Mouse (Mus musculus) embryonic fibroblast, embryonic 13.5 days (primary cell): Measurements from ENCODE around the gene Dbp. TPM values are rescaled to one million over a fixed set of nuclear protein-coding genes. Genes with fewer than 3 reads are reported as not detected.
A peak's percentile ranks its signal among the peaks of the same experiment; 100 is the strongest.

ENCODE experiments used
- H3K27ac ChIP-seq: 2 replicates; pipeline ENCODE4 v1.5.1; 2012; ENCODE audit warnings: low read length, control low read depth, inconsistent platforms; ENCODE audit not compliant: insufficient read depth
- H3K4me1 ChIP-seq: 2 replicates; pipeline ENCODE4 v1.6.1; 2011; ENCODE audit warnings: low read length; ENCODE audit not compliant: control insufficient read depth, insufficient read depth
- H3K4me3 ChIP-seq: 2 replicates; pipeline ENCODE4 v1.5.1; 2011; ENCODE audit warnings: mild to moderate bottlenecking, control low read depth, low read length; ENCODE audit not compliant: insufficient read depth
- CTCF ChIP-seq: IDR thresholded peaks from 2 replicates; pipeline ENCODE4 v1.5.1; 2011; ENCODE audit warnings: mild to moderate bottlenecking, control low read depth, low read length, moderate library complexity, borderline replicate concordance; ENCODE audit not compliant: insufficient read depth
- POLR2A ChIP-seq: IDR thresholded peaks from 2 replicates; pipeline ENCODE4 v1.6.1; 2011; ENCODE audit warnings: low read depth, mild to moderate bottlenecking, control low read depth, low read length, moderate library complexity
- polyA plus RNA-seq: library from polyadenylated mRNA; stranded (reverse); fragments of >200 nt; gene quantifications from 2 replicates; pipeline ENCODE4 v1.2.4, GENCODE M21; 2011; ENCODE audit warnings: low read depth; ENCODE audit not compliant: missing spikeins, insufficient read length

The Dbp gene
- polyA plus RNA-seq, 1 experiment: 15.9 TPM

DNA sequence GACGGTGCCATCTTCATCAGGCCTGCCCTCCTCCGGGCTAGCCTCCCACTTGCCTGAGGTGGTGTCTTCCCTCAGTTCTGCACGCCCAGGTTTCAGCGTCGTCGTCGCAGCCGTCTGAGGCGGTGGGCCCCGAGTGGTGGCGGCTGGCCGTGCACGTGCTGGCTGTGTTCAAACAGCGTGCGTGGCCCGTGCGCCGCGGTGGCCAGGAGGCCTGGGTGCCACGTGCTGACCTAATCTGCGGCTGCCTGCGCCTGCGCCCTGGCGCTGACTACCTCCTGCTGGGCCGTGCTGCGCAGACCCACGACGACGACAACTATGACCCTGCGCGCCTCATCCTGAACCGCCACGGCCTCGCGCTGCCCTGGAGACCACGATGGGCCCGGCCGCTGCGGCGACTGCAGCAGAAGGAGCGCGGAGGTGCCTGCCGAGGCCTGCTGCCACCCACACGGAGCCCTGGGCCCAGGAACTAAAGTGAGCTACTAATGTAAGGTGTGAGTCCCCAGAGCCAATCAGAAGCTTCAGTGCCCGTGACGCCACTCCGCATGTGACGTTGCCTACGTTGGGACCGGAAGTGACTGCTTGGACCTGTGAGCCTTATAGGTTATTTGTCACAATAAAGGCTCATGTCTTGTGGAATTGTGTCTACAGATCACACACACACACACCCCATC lies 10.8 kb upstream of the Dbp start, which contains the start of gene Sec1:
Gene Sec1, minus strand, starts transcription at position 482 of the 671 bp plus-strand sequence.
- no peak within 1 kb of the TSS for H3K27ac ChIP-seq
- no peak within 1 kb of the TSS for H3K4me3 ChIP-seq
- TF ChIP-seq POLR2A: no peak
- TF ChIP-seq CTCF: no peak
- no peaks in the 10 kb centered on the region for H3K4me1 ChIP-seq

DNA sequence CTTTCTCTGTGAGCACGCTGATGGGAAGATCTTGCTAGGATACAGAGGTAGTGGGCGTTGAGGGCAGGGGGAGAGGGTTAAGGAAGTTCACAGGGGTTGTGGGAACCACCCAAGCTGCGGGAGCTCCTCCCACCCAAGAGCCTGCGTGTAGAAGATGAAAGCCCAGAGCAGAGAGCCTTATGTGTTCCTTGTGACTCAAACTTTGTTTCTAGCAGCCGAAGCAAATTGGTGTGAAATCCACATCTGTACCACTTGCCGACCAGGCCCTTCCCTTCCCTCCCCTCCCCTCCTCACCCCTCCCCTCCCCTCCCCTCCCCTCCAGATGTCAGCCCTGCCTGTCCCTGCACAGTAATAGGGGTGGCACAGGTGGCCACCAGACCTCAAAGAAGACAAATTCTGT lies 9.8 kb upstream of the Dbp start:
- Histone ChIP-seq H3K4me1 (no peaks in the 10 kb centered on the region), H3K27ac (no peak overlapping the region), H3K4me3 (no peak overlapping the region)
- no peak for TF ChIP-seq POLR2A
- no peak for TF ChIP-seq CTCF

DNA sequence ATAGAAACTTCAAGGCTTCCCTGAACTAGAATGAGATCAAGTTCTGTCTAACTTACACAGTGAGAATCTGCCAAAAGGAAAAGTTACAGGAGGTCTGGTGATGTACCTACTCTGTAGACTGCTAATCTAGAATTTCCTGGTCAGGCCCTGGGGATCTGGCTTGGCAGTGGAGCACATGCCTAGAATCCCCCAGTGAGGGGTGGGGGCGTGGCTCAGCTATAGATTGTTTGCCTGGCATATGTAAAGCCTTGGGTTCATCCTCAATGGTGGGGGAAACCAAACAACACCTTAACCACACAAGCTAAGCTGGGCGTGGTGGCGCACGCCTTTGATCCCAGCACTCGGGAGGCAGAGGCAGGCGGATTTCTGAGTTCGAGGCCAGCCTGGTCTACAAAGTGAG lies 7.0 kb upstream of the Dbp start:
- Histone ChIP-seq H3K27ac (no peak overlapping the region), H3K4me3 (no peak overlapping the region), H3K4me1 (0 out of 2 replicates have a peak, but pooled peaks cover 4% of the 10 kb centered on the region)
- TF ChIP-seq POLR2A (no peak), CTCF (no peak)

DNA sequence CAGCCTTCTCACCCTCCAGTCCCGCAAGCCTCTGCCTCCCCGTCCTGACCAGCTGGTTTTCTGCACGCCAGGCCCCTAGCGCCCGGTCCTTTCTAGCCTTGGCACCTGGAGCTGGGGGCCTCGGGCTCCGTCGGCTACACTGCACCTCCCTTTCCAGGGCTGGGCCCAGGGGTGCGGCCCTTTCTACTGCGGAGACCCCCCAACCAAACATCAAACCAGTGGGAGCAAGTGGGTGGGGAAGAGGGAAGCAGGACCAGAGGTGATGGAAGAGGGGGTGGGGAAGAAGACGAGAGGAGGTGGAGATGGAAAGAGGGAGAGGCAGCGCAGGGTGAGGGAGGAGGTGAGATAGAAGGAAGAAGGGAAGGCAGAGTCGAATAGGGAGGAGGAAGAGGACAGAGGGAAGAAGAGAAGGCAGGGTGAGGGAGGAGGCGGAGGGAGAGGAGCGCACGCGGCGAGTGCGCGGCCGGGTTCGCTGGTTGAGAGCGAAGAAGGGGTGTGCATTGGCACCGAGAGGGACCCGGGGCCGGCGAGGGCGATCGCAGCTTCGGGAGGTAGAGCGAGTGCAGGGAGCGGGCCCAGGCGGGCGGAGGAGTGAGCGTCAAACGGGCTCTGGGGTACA lies 5.3 kb upstream of the Dbp start, which contains the start of gene Car11:
Gene Car11, plus strand, starts transcription at position 321 of the 619 bp plus-strand sequence.
- no peak for TF ChIP-seq POLR2A
- no peak within 1 kb of the TSS for H3K27ac ChIP-seq
- H3K4me3 ChIP-seq: peak within 1 kb of the TSS; percentile 9; the same call in 1 of the 2 replicates
- 0 out of 2 replicates have a peak, but pooled peaks cover 4% of the 10 kb centered on the region for H3K4me1 ChIP-seq

DNA sequence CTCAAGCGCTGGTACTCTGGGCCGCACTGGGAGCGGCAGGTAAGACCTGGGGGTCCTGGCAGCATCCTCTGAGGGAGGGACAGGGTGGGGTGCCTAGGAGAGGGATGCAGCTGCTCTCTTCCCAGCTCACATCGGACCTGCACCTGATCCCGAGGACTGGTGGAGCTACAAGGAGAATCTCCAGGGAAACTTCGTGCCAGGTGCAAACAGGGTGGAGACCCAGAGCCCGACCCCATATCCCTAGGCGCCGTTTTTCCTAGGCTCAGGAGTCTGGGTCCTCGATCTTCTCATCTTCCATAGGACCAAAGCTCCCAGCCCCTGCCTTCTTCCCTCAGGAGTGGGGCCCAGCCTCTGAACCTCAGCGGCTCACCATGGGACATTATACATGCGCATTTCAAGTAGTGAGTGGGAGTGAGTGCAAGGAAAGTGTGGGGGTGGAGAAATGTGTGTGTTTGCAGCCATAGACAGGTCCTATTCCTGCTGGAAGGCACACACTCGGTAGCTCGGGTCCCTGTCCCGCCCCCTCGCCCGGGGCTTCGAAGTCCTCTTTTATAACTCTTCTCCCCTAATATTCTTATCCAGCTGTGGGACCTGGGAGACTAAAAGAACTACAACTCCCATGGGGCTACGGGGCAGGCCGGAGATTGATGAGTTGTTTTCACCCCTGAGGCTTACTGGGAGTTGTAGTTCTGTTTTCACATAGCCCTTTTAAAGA lies 4.4 kb upstream of the Dbp start:
- no peak overlapping the region for H3K27ac ChIP-seq
- peak overlapping the region; percentile 9; the same call in 1 of the 2 replicates for H3K4me3 ChIP-seq
- no peak for TF ChIP-seq POLR2A
- no peak for TF ChIP-seq CTCF
- H3K4me1 ChIP-seq: 0 out of 2 replicates have a peak, but pooled peaks cover 4% of the 10 kb centered on the region

DNA sequence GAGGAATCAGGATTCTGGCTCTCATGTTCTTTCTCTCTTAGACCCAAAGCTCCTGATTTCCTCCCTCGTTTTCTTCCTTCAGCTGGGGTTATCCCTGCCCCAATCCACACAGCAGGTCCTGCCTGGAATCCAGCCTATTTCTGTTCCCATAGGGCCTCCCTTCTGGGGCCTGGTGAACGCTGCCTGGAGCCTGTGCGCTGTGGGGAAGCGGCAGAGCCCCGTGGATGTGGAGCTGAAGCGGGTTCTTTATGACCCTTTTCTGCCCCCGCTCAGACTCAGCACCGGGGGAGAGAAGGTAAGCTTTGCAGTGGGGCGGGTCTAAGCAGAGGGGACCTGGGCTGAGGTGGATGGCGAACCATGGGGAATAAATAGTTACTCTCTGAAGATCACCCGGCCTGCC lies 3.8 kb upstream of the Dbp start:
- H3K27ac ChIP-seq: no peak overlapping the region
- no peak overlapping the region for H3K4me3 ChIP-seq
- H3K4me1 ChIP-seq: peaks cover 4% of the 10 kb centered on the region; the same call in 1 of the 2 replicates
- no peak for TF ChIP-seq CTCF
- TF ChIP-seq POLR2A: no peak

DNA sequence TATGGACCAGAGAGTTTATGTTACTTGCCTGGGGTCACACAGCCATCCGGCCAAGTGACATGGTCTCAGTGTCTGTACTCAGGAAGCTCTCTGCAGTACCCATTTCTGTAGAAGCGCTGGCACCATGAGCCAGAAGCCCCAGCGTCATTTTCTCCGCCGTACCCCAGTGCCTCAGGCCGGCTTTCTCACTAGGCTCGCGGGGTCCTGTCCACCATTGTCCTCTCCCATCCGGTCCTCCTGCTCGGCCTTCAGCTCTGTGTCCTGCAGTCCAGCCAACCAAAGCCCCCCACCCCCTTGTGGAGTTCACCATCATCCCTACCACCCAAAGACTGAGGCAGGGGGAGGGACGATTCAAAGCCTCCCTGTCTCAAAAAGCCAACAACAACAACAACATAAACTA lies 3.3 kb upstream of the Dbp start:
- Histone ChIP-seq H3K4me1 (peaks cover 4% of the 10 kb centered on the region; the same call in 1 of the 2 replicates), H3K4me3 (no peak overlapping the region), H3K27ac (no peak overlapping the region)
- no peak for TF ChIP-seq CTCF
- no peak for TF ChIP-seq POLR2A

DNA sequence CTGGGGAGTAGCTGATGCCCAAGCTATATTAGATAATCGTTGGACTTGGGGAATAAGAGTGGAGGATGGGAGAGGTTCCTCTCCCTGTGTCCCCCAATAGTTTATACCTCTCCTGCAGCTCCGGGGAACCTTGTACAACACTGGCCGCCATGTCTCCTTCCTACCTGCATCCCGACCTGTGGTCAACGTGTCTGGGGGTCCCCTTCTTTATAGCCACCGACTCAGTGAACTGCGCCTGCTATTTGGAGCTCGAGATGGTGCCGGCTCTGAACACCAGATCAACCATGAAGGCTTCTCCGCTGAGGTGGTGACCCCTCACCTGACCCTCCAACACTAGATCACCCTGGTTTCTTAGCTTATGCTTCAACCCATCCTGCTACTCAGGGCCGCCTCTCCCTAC lies 2.6 kb upstream of the Dbp start:
- H3K27ac ChIP-seq: no peak overlapping the region
- H3K4me1 ChIP-seq: peaks cover 5% of the 10 kb centered on the region; the same call in 1 of the 2 replicates
- TF ChIP-seq CTCF (no peak), POLR2A (no peak)
- H3K4me3 ChIP-seq: no peak overlapping the region

DNA sequence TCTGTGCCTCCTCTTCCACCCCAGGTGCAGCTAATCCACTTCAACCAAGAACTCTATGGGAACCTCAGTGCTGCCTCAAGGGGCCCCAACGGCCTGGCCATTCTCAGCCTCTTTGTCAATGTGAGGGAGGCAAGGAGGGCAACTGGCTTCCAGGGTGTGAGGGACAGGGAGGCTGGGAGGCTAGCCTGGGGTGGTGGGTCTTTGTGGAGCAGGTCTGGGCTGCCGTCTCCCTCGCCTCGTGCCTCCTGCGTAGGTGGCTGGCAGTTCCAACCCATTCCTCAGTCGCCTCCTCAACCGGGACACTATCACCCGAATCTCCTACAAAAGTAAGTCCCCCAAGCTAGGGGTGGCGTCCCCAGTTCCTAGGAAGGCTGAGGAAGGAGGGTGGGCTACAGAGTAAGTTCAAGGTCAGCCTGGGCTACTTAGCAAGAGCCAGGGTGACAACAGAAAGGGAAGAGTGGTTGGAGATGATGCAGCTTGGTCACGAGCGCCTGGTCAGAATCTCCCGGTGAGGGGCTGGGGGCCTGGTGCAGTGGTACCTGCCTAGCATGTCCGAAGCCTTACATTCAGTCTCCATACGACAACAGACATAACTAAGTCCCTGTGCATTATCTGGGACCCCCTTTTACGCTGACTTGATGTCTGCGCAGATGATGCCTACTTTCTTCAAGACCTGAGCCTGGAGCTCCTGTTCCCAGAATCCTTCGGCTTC lies 1.9 kb upstream of the Dbp start:
- Histone ChIP-seq H3K4me3 (no peak overlapping the region), H3K4me1 (peaks cover 8% of the 10 kb centered on the region)
- TF ChIP-seq POLR2A (no peak), CTCF (no peak)

More for the DNA sequence above, 1.9 kb upstream of the Dbp start:
- H3K27ac ChIP-seq: no peak overlapping the region
